Mouse (Mus musculus) cerebellum, postnatal 10 days (tissue): ENCODE results near the gene Olfr763.
"Not testable (repeated sequence)": the region's sequence is repeated elsewhere in the genome, so short reads cannot be mapped to it uniquely, and the experiment has no call there.

Experiments
- DNase-seq, 2 experiments: peaks; one replicate each; pipeline ENCODE4 v3.0.0; 2021; ENCODE audit warnings: mixed read lengths in 2 of 2

Gene Olfr763

DNA sequence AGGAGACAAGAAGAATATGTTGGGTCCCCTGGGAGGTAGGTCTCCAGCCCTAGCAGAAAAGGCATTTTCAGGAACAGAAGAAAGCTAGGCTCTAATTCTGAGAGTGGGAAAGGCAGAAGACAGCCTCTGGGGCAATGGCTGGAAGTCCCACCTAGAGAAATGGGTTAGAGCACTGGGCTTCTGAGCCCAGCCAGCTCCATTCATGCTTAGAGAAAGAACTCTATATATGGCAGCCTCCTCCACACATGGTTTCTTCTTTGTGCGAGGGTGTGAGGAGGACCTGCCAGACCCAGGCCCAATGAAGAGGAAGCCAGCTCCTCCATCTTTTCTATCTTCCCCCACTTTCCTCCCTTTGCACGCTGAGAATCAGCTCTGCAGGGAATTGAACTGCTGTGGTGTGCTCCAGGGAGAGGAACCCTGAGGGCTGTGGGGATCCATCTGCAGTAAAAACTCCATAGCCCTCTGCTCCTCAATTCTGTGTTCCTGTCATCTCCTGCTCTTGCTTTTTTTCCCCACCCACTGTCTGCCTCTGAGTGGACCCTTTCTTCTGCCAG, at the start of gene Olfr763:
Gene Olfr763, plus strand, starts transcription at position 504 of the 554 bp plus-strand sequence.
- no peak for DNase-seq

DNA sequence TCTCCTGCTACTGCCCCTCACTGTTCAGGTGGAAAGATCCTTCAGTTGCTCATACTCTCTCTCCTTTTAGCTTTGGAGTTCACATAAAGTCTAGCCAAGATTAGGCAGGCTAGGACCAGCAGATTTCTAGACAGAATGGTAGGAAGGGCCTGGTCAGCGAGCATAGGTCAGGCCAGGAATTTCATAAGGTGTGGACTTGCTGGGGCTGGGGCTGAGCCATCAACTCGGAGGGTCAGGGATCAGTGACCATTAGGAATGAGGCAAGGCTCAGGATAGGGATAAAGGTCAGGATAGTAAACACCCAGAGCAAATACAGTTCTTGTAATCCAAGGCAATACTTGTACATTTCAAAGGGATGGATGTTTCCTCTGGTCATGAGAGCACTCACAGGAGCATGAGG, 45.6 kb upstream of the Olfr763 start:
- DNase-seq = no peak

- no peak for DNase-seq
Observed at GRCm38 (mm10) chr10:128965871-128966270, 44.7 kb upstream of the Olfr763 start.

DNA sequence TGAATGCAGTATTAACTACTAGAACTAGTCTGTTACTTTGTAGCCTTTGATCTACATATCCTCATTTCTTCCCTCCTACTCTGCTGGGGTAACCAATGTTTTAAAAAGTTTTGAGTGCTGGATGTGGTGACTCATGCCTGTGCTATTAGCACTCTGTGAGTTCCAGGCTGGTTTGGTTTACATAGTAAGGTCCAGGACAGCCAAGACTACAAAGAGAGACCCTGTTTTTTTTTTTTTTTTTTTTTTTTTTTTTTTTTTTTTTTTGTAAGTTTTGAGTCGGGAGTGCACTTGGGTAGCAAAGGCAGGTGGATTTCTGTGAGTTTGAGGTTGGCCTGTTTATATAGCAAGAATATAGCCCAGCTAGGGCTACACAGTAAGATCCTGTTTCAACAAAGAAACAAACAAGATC, 42.2 kb upstream of the Olfr763 start:
- no peak for DNase-seq

GRCm38 (mm10) chr10:128970740-128971250, 39.8 kb upstream of the Olfr763 start:
- no peak for DNase-seq

DNA sequence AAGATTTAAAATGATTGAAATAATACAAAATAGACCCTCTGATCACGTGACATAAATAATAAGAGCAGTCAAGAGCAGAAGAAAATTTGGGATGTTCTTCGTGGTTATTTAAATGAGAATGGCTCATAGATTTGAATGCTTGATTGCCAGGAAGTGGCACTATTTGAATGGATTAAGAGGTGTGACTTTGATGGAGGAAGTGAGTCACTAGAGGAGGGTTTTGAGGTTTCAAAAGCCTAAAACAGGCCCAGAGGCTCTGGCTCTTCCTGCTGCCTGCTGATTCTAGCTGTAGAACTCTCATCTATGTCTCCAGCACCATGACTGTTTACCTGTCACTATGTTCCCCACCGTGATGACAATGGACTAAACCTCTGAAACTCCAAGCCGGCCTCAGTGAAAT, 37.8 kb upstream of the Olfr763 start:
- DNase-seq = no peak

GRCm38 (mm10) chr10:128976395-128976794, 34.2 kb upstream of the Olfr763 start:
- DNase-seq = no peak

GRCm38 (mm10) chr10:128977522-128978114, 33.0 kb upstream of the Olfr763 start:
- DNase-seq = peak; percentile 81 to 82

DNA sequence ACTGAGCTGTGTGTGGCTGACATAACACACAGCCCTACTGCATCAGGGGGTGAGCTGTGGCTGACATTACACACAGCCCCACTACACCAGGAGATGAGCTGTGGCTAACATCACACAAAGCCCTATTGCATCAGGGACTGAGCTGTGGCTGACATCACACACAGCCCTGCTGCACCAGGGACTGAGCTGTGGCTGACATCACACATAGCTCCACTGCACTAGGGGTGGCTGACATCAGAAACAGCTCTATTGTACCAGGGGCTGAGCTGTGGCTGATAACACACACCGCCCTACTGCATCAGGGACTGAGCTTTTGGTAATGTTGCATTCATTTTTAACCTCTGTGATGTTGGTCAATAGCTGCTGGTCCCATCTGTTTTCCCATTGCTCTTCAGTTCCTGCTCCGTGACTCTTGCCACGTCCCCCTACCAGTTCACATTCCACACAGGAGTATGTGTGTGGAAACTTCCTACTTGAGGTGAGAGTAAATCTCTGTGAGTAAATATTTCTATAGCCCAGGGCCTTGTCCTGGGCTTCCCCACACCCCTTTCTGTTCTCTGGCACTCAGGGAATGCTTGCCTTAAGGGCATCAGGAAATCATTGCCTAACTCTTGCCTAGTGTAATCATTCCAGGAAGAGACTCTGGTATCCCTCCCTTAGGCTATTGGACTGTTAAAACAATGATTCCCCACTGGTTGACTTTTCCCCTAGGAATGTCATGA, 29.8 kb upstream of the Olfr763 start:
- DNase-seq = no peak

DNA sequence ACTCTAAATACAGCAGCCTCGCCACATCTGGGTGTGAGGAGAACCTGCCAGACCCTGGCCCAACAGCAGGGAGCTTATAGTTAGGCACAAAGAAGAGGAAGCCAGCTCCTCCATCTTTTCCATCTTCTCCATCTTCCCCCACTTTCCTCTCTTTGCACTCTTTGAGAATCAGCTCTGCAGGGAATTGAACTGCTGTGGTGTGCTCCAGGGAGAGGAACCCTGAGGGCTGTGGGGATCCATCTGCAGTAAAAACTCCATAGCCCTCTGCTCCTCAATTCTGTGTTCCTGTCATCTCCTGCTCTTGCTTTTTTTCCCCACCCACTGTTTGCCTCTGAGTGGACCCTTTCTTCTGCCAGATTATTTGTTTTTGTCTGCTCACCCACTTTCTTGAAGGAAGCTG, 21.5 kb upstream of the Olfr763 start, which contains the start of gene Olfr9:
Gene Olfr9, plus strand, starts transcription at position 301 of the 400 bp plus-strand sequence.
- not testable (repeated sequence) for DNase-seq

GRCm38 (mm10) chr10:128990129-128990850, 20.3 kb upstream of the Olfr763 start:
- DNase-seq = not testable (repeated sequence)

DNA sequence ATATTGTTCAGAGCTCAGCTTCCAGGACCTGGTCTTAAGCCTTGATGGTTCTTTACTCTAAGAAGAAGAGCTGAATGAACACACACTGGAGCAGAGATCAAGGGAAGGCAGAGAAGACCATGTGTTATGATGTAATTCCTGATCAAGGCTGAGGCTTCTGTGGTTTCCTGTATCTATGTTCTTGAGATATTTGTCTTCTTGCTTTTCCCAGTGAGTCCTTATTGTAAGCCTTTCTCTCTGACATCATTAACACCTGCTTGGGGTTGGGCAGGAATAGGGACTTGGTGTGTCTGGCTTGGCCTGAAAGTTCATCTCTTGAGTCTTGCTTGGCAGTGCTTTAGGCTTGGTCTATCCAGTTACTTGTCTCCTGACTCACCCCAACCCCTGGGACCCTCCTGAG, 19.6 kb upstream of the Olfr763 start:
- DNase-seq = no peak

DNA sequence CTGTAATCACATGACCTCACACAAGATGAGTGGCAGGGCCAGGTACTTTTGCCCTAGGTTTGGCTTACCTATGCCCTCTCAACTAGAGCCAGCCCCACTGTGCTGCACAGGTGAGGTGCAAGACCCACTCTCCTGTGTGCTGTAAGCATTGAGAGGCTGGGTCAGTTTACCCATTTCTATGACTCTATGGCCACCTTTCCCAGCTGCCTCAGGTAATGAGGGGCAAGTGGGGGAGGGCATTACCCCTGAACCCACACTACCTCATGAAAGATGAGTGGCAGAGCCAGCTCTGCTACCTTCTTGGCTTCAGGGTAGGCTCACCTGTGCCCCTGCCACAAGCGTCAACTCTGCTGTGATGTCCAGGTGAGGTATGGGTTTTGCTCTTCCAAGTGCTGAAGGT, 14.8 kb upstream of the Olfr763 start:
- DNase-seq = no peak

- no peak for DNase-seq
Observed at GRCm38 (mm10) chr10:128996523-128997040, 14.0 kb upstream of the Olfr763 start.

DNA sequence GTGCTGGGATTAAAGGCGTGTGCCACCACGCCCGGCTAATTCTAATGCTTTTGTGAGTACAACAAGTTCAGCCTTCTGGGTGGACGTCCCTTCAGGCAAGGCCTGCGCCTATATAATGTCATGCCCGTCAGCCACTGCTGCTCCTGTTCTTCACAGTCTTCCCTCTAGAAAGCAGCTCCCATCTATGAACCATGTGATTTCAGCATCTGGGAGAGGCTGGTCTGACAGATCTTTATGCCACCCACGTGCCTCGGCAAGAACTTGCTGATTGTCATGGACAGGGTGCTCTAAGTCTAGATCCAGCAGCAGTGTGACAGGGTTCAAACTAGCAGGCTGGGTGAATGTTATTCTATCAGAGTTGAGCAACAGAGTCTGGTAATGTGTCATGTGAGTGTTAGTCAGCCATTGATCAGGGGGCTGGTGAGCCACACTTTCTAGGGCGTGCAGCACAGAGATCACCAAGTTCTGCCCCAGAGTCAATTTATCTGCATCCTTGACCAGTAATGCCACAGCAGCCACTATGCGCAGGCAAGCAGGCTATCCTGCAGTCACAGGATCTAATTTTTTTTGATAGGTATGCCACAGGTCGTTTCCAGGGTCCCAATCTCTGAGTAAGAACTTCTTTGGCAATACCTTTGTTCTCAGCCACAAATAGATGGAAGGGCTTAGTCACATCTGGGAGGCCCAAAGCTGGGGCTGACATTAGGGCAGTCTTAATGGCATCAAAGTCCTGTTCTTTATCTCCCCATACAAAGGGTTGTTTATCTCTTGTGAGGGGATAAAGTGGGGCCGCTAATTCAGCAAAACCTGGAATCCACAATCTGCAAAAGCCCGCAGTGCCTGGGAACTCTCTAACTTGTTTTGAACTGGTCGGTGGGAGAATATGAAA, 6.3 kb upstream of the Olfr763 start:
- DNase-seq = no peak

- not testable (repeated sequence) for DNase-seq
Observed at GRCm38 (mm10) chr10:129011511-129011910, 920 bp downstream of the Olfr763 start.

DNA sequence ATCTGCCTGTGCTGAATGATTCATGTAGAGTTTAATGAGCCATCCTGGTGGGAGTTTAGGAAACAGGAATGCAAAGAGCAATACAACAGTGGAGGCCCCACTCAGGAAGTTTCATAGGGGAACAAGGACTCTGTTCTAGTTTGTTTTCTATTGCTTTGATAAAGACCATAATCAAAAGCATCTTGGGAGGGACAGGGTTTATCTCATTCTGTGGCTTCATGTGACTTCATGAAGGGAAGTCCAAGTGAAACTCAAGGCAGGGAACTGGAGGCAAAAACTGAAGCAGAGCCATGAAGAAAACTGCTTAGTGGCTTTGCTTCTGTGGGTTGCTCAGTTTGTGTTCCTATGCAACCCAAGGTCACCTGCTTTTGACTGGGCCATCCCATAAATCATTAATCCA, 3.9 kb downstream of the Olfr763 start:
- DNase-seq = no peak

GRCm38 (mm10) chr10:129023319-129023718, 12.7 kb downstream of the Olfr763 start:
- DNase-seq = no peak

DNA sequence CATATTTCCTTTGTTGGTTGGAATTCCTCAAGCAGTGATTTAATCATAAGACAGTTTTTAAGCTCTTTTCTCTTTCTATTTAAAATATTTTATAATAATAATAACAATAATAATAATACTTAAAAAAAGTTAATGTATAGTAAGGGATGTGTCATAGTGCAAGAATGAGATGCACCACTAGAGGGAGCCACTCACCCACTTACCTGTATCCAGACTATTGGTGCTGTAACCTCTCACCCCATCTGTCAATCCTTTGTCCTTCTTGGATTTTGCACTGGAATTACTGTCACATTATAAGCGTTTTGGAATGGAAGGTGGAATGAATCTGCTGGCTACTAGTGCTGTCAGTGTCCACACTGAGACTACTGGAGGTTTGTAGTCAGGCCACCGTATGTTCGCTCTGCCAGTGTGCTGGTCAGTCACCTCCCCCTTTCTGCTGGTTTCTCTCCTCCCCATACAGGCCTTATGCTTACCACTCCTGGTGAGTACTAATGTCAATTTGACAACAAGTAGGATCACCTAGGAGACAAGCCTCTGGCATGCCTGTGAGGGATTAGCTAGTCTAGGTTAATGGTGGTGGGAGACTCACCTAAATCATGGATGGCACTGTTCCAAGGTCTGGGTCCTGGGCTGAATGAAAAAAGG, 15.5 kb downstream of the Olfr763 start:
- DNase-seq = peak; percentile 77 to 84

GRCm38 (mm10) chr10:129028343-129028742, 17.8 kb downstream of the Olfr763 start:
- no peak for DNase-seq

DNA sequence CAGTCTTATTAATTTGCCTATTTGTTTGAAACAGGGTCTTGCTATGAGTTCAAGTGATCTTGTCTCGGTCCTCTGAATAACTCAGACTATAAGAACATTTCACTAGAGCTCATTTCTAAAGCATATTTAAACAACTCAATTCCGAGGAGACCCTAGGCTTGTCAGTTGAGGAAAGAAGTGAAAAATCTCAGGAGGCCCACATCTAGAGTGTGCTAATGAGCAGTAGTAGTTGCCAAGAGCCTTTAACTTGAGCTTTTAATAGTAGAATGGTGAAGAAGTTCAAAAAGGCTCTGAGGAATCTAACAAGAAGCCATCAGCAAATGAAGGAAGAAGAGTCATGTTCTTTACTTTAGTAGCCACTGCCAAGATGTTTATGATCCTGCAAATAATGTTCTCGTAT, 29.2 kb downstream of the Olfr763 start, which contains the start of gene Olfr764-ps1:
Gene Olfr764-ps1, minus strand, starts transcription at position 101 of the 400 bp plus-strand sequence.
- DNase-seq = no peak
